Mouse (Mus musculus) left cerebral cortex, adult 11 months (tissue): ENCODE measurements around the gene Bicd2.
"Not testable (repeated sequence)": the region's sequence is repeated elsewhere in the genome, so short reads cannot be mapped to it uniquely, and the experiment has no call there.

ENCODE experiments used
- DNase-seq: peaks from one replicate; pipeline ENCODE4 v3.0.0; 2022; ENCODE audit warnings: low spot score

Gene Bicd2

GRCm38 (mm10) chr13:49360906-49361406, 19.6 kb downstream of the Bicd2 start:
- DNase-seq: no peak

- no peak for DNase-seq
These were observed 21.0 kb downstream of the Bicd2 start for GRCm38 (mm10) chr13:49362364-49362763.

GRCm38 (mm10) chr13:49362804-49363203, 21.4 kb downstream of the Bicd2 start:
- DNase-seq: no peak

GRCm38 (mm10) chr13:49364716-49365115, 23.3 kb downstream of the Bicd2 start:
- DNase-seq: no peak

- no peak for DNase-seq
These were observed 26.5 kb downstream of the Bicd2 start for GRCm38 (mm10) chr13:49367657-49368440.

GRCm38 (mm10) chr13:49369404-49369803, 28.0 kb downstream of the Bicd2 start:
- DNase-seq: no peak

- DNase-seq: not testable (repeated sequence)
These were observed 28.8 kb downstream of the Bicd2 start for GRCm38 (mm10) chr13:49370216-49370615.

- not testable (repeated sequence) for DNase-seq
These were observed 29.5 kb downstream of the Bicd2 start for GRCm38 (mm10) chr13:49370916-49371315.

- peak; percentile 51 for DNase-seq
These were observed 30.1 kb downstream of the Bicd2 start for GRCm38 (mm10) chr13:49371428-49371899.

- peak; percentile 41 for DNase-seq
These were observed 31.1 kb downstream of the Bicd2 start for GRCm38 (mm10) chr13:49372370-49373060.

- no peak for DNase-seq
These were observed 32.9 kb downstream of the Bicd2 start for GRCm38 (mm10) chr13:49374304-49374703.

- DNase-seq: no peak
These were observed 33.3 kb downstream of the Bicd2 start for GRCm38 (mm10) chr13:49374730-49375129.

GRCm38 (mm10) chr13:49377608-49378007, 36.2 kb downstream of the Bicd2 start:
- no peak for DNase-seq

- no peak for DNase-seq
These were observed 37.9 kb downstream of the Bicd2 start for GRCm38 (mm10) chr13:49379301-49379700.

- DNase-seq: peak; percentile 58
These were observed 39.8 kb downstream of the Bicd2 start for GRCm38 (mm10) chr13:49381230-49381629.

GRCm38 (mm10) chr13:49382997-49383396, 41.6 kb downstream of the Bicd2 start:
- DNase-seq: no peak

- no peak for DNase-seq
These were observed 43.5 kb downstream of the Bicd2 start for GRCm38 (mm10) chr13:49384751-49385463.

- DNase-seq: no peak
These were observed 50.0 kb downstream of the Bicd2 start for GRCm38 (mm10) chr13:49391374-49391773.

- DNase-seq: no peak
These were observed 52.2 kb downstream of the Bicd2 start for GRCm38 (mm10) chr13:49393579-49393978.

GRCm38 (mm10) chr13:49394886-49395447, 53.6 kb downstream of the Bicd2 start:
- no peak for DNase-seq

GRCm38 (mm10) chr13:49396798-49397197, 55.4 kb downstream of the Bicd2 start:
- DNase-seq: no peak

- DNase-seq: no peak
These were observed 56.8 kb downstream of the Bicd2 start for GRCm38 (mm10) chr13:49398191-49398590.
